Mouse (Mus musculus): ENCODE results near the gene Mrpl44. TPM values are rescaled to one million over a fixed set of nuclear protein-coding genes. Genes with fewer than 3 reads are reported as not detected.

Gene Mrpl44
- polyA plus RNA-seq, 1 experiment from 2014 or later: 41.2 TPM

GRCm38 (mm10) chr1:79754936-79755335, 20.9 kb upstream of the Mrpl44 start:
- Histone ChIP-seq H3K4me3 (no peak overlapping the region), H3K27ac (no peak overlapping the region), H3K9me3 (no peaks in the 10 kb centered on the region), H3K27me3 (replicated peaks) (no peaks in the 10 kb centered on the region), H3K36me3 (replicated peaks) (peaks cover 16% of the 10 kb centered on the region; the same call in 1 of the 2 replicates), H3K4me1 (peaks cover 20% of the 10 kb centered on the region), H3K9ac (no peak overlapping the region), H3K4me2 (no peak overlapping the region)
- ATAC-seq (replicated peaks): no peak
- WGBS: 90% methylated on average over 3 of the region's 3 CpGs

GRCm38 (mm10) chr1:79755376-79755775, 20.4 kb upstream of the Mrpl44 start:
- Histone ChIP-seq H3K9me3 (no peaks in the 10 kb centered on the region), H3K27me3 (replicated peaks) (no peaks in the 10 kb centered on the region), H3K4me1 (peaks cover 23% of the 10 kb centered on the region), H3K9ac (no peak overlapping the region), H3K4me3 (no peak overlapping the region), H3K4me2 (no peak overlapping the region), H3K27ac (no peak overlapping the region), H3K36me3 (replicated peaks) (peaks cover 14% of the 10 kb centered on the region; the same call in 1 of the 2 replicates)
- ATAC-seq (replicated peaks): no peak
- WGBS: 75% methylated on average over 2 of the region's 2 CpGs

GRCm38 (mm10) chr1:79756417-79756816, 19.4 kb upstream of the Mrpl44 start:
- Histone ChIP-seq H3K36me3 (replicated peaks) (peaks cover 7% of the 10 kb centered on the region; the same call in 1 of the 2 replicates), H3K27ac (no peak overlapping the region), H3K27me3 (replicated peaks) (no peaks in the 10 kb centered on the region), H3K4me3 (no peak overlapping the region), H3K4me2 (no peak overlapping the region), H3K9ac (no peak overlapping the region), H3K9me3 (no peaks in the 10 kb centered on the region), H3K4me1 (peaks cover 28% of the 10 kb centered on the region)
- no peak for ATAC-seq (replicated peaks)
- 97% methylated on average over 5 of the region's 5 CpGs for WGBS

DNA sequence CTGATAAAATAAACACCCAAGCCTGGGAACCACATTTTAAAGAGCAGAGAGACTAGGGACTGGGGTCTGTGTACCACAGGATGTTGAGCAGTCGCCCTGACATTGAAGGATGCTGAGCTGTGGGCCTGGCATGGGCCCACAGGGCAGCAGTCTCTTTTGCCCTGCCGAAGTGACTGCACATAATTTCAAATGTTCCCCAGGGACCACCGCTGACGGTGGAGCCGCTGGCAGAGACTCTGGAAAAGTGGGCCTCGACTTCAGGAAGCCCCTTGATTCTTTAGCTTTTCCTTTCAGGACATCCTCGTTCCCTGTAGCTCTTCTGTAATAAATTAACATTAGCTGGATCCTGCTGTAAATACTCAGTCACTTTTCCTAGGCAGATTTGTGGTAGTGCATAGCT, 18.7 kb upstream of the Mrpl44 start:
- ATAC-seq (replicated peaks): no peak
- H3K9ac ChIP-seq: no peak overlapping the region
- H3K27me3 ChIP-seq (replicated peaks): no peaks in the 10 kb centered on the region
- no peak overlapping the region for H3K4me3 ChIP-seq
- 59% methylated on average over 7 of the region's 7 CpGs for WGBS
- H3K9me3 ChIP-seq: no peaks in the 10 kb centered on the region
- peaks cover 31% of the 10 kb centered on the region for H3K4me1 ChIP-seq
- no peak overlapping the region for H3K4me2 ChIP-seq
- H3K36me3 ChIP-seq (replicated peaks): 0 out of 2 replicates have a peak, but pooled peaks cover under 1% of the 10 kb centered on the region
- H3K27ac ChIP-seq: no peak overlapping the region

- Histone ChIP-seq H3K27me3 (replicated peaks) (no peaks in the 10 kb centered on the region), H3K4me1 (peaks cover 36% of the 10 kb centered on the region), H3K9me3 (no peaks in the 10 kb centered on the region), H3K9ac (no peak overlapping the region), H3K27ac (no peak overlapping the region), H3K4me2 (no peak overlapping the region), H3K4me3 (no peak overlapping the region), H3K36me3 (replicated peaks) (no peaks in the 10 kb centered on the region)
- WGBS: 77% methylated on average over 4 of the region's 4 CpGs
- no peak for ATAC-seq (replicated peaks)
Observed at GRCm38 (mm10) chr1:79757597-79757996, 18.2 kb upstream of the Mrpl44 start.

DNA sequence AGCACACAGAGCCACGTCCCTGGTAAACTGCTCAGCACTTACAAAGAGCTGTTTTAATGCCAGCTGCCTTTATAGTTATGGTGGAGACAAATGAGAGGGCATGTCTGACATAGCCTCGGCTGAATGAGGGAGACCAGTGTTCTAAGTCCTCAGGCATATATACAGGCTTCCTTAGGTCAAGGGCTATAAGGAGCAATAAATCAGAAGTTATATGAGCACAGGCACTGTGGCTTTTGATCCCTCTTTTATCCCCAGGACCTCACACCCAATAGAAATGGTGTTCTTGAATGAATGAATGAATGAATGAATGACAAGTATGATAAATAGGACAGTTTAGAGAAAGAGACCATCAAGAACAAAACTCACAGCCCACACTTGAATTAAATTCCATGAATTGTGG, 16.8 kb upstream of the Mrpl44 start:
- no peak overlapping the region for H3K4me3 ChIP-seq
- no peaks in the 10 kb centered on the region for H3K36me3 ChIP-seq (replicated peaks)
- peaks cover 39% of the 10 kb centered on the region for H3K4me1 ChIP-seq
- no peak overlapping the region for H3K9ac ChIP-seq
- no peak for ATAC-seq (replicated peaks)
- no peak overlapping the region for H3K27ac ChIP-seq
- H3K9me3 ChIP-seq: no peaks in the 10 kb centered on the region
- WGBS: 64% methylated on average over 2 of the region's 2 CpGs
- H3K4me2 ChIP-seq: no peak overlapping the region
- H3K27me3 ChIP-seq (replicated peaks): no peaks in the 10 kb centered on the region

DNA sequence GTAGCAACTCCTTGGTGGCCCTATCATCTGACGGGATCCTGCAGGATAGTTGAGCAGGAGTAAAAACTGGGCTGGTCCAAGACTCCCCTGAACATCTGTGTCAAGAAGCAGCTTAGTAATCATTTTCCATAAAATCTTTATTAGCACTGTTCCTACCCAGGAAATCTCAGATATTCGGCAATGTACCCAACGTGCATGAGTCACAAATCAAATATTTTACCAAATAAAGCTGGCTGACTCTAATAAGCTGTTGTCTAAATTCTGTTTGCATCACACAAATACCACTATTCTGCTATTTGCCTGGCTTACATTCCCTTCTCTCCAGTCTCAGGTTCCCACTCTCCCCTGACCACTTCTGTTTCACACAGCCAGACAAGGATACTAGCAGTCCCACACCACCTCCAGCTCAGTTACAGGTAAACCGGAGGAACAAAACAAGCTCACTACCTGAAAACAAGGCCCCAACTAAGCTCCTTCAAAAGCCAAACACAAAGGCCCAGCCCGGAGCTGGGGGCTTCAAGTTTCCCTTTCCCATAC, 16.3 kb upstream of the Mrpl44 start:
- Histone ChIP-seq H3K4me3 (peak overlapping the region; percentile 26), H3K27ac (peak overlapping the region; percentile 6; the same call in 1 of the 2 replicates), H3K9ac (peak overlapping the region; percentile 29), H3K27me3 (replicated peaks) (no peaks in the 10 kb centered on the region), H3K36me3 (replicated peaks) (no peaks in the 10 kb centered on the region), H3K4me2 (peak overlapping the region; percentile 76), H3K4me1 (peaks cover 39% of the 10 kb centered on the region), H3K9me3 (no peaks in the 10 kb centered on the region)
- no peak for ATAC-seq (replicated peaks)
- WGBS: 62% methylated on average over 5 of the region's 5 CpGs

GRCm38 (mm10) chr1:79760656-79761055, 15.2 kb upstream of the Mrpl44 start:
- peak overlapping the region; percentile 85 for H3K9ac ChIP-seq
- no peaks in the 10 kb centered on the region for H3K36me3 ChIP-seq (replicated peaks)
- H3K27me3 ChIP-seq (replicated peaks): no peaks in the 10 kb centered on the region
- ATAC-seq (replicated peaks): peak; percentile 22; the same call in 1 of the 2 replicates
- H3K27ac ChIP-seq: no peak overlapping the region
- H3K4me1 ChIP-seq: peaks cover 39% of the 10 kb centered on the region
- 7% methylated on average over 11 of the region's 11 CpGs for WGBS
- peak overlapping the region; percentile 76 for H3K4me2 ChIP-seq
- H3K4me3 ChIP-seq: peak overlapping the region; percentile 81
- no peaks in the 10 kb centered on the region for H3K9me3 ChIP-seq

- Histone ChIP-seq H3K27me3 (replicated peaks) (no peaks in the 10 kb centered on the region), H3K4me3 (peak overlapping the region; percentile 81), H3K36me3 (replicated peaks) (no peaks in the 10 kb centered on the region), H3K27ac (peak overlapping the region; percentile 59), H3K9me3 (no peaks in the 10 kb centered on the region), H3K4me2 (peak overlapping the region; percentile 76), H3K9ac (peak overlapping the region; percentile 85), H3K4me1 (peaks cover 39% of the 10 kb centered on the region)
- ATAC-seq (replicated peaks): peak; percentile 98
- WGBS: under 1% methylated on average over 65 of the region's 65 CpGs
Observed at GRCm38 (mm10) chr1:79761106-79761916, 14.5 kb upstream of the Mrpl44 start.

DNA sequence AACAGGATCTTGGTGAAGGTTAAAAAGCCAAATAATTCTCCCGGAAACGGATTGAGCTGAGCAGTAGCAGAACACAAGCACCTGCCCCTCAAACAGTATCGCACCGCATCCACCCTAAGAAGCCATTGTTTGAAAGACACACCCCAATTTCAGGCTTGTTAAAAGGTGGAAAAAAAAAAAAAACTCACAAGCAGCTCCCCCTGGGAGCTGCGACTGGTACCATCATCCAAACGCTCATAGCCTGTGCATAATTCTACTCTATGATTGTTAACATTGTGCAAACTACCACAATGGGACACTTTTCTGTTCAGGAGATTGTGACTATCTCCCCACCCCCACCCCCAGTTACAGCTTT, 13.9 kb upstream of the Mrpl44 start:
- H3K4me1 ChIP-seq: peaks cover 38% of the 10 kb centered on the region
- no peaks in the 10 kb centered on the region for H3K27me3 ChIP-seq (replicated peaks)
- 5% methylated on average over 6 of the region's 6 CpGs for WGBS
- peak overlapping the region; percentile 85 for H3K9ac ChIP-seq
- peak overlapping the region; percentile 59 for H3K27ac ChIP-seq
- H3K4me3 ChIP-seq: peak overlapping the region; percentile 81
- no peaks in the 10 kb centered on the region for H3K36me3 ChIP-seq (replicated peaks)
- no peaks in the 10 kb centered on the region for H3K9me3 ChIP-seq
- ATAC-seq (replicated peaks): peak; percentile 64
- H3K4me2 ChIP-seq: peak overlapping the region; percentile 76

- Histone ChIP-seq H3K9ac (peak overlapping the region; percentile 85), H3K27me3 (replicated peaks) (no peaks in the 10 kb centered on the region), H3K36me3 (replicated peaks) (no peaks in the 10 kb centered on the region), H3K4me1 (peaks cover 35% of the 10 kb centered on the region), H3K9me3 (no peaks in the 10 kb centered on the region), H3K4me3 (peak overlapping the region; percentile 81), H3K27ac (peak overlapping the region; percentile 59), H3K4me2 (peak overlapping the region; percentile 76)
- 64% methylated on average over 16 of the region's 16 CpGs for WGBS
- ATAC-seq (replicated peaks): peak; percentile 1; the same call in 1 of the 2 replicates
Observed at GRCm38 (mm10) chr1:79762282-79763250, 13.3 kb upstream of the Mrpl44 start.

- 94% methylated on average over 2 of the region's 2 CpGs for WGBS
- H3K4me2 ChIP-seq: no peak overlapping the region
- H3K4me3 ChIP-seq: no peak overlapping the region
- H3K4me1 ChIP-seq: peaks cover 28% of the 10 kb centered on the region
- ATAC-seq (replicated peaks): no peak
- H3K27ac ChIP-seq: no peak overlapping the region
- no peaks in the 10 kb centered on the region for H3K9me3 ChIP-seq
- H3K36me3 ChIP-seq (replicated peaks): no peaks in the 10 kb centered on the region
- H3K27me3 ChIP-seq (replicated peaks): no peaks in the 10 kb centered on the region
- H3K9ac ChIP-seq: no peak overlapping the region
Observed at GRCm38 (mm10) chr1:79764031-79764430, 11.8 kb upstream of the Mrpl44 start.

Data from midbrain, embryonic 15.5 days (tissue).